In the genomic region with DNA sequence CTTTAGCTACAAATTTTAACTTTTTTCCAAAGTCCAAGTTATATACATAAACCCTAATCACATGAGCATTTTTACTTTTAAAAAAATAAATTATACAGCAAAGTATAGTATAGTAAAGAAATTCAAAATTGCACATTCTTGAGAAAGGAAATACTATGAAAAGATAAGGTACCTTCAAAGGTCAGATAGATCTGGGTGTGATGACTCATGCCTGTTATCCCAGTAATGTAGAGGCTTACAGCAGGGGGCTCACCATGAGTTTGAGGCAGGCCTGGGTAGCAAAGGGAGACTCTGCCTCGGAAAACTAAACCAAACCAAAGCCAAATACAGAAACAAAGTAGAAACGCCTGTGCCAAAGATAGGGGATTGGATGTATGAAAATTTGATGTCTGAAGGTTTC, we compare ENCODE assay signal across 30 mouse cellular contexts.
"Had no signal": no experiment of that assay in that cellular context is flagged by ENCODE, and none has a peak within 500 bp of the region (broad histone marks: within the 10 kb centered on the region; RNA-seq: fewer than 3 reads in every experiment).

No protein-coding gene starts in this region.

- H3K27me3 ChIP-seq: limb, embryonic 12.5 days; limb, embryonic 13.5 days; limb, embryonic 15.5 days; liver, embryonic 12.5 days; liver, embryonic 13.5 days; liver, embryonic 15.5 days; lung, embryonic 15.5 days; megakaryocyte, embryonic 14.5 days; midbrain, embryonic 12.5 days; midbrain, embryonic 13.5 days; midbrain, embryonic 15.5 days; neural tube, embryonic 12.5 days had no signal

- H3K9me3 ChIP-seq: limb, embryonic 10.5 days; limb, embryonic 12.5 days; limb, embryonic 13.5 days; limb, embryonic 15.5 days; liver, embryonic 12.5 days; liver, embryonic 13.5 days; liver, embryonic 15.5 days; lung, embryonic 15.5 days; megakaryocyte, embryonic 14.5 days; midbrain, embryonic 10.5 days; midbrain, embryonic 12.5 days; midbrain, embryonic 13.5 days; midbrain, embryonic 15.5 days; neural tube, embryonic 12.5 days had no signal

- H3K27ac ChIP-seq: left cerebral cortex, adult 2 months; limb, embryonic 10.5 days; limb, embryonic 12.5 days; limb, embryonic 13.5 days; limb, embryonic 15.5 days; liver, embryonic 12.5 days; liver, embryonic 13.5 days; liver, embryonic 14.5 days; liver, embryonic 15.5 days; lung, embryonic 15.5 days; macrophage; midbrain, embryonic 10.5 days; midbrain, embryonic 12.5 days; midbrain, embryonic 13.5 days; midbrain, embryonic 15.5 days; neural tube, embryonic 12.5 days had no signal

- H3K4me1 ChIP-seq: limb, embryonic 10.5 days; limb, embryonic 12.5 days; limb, embryonic 13.5 days; limb, embryonic 15.5 days; liver, embryonic 12.5 days; liver, embryonic 13.5 days; liver, embryonic 15.5 days; lung, embryonic 15.5 days; midbrain, embryonic 10.5 days; midbrain, embryonic 12.5 days; midbrain, embryonic 13.5 days; midbrain, embryonic 15.5 days; neural tube, embryonic 12.5 days had no signal

- DNase-seq: left cerebral cortex, postnatal 4 days; liver; liver, embryonic 13.5 days; liver, postnatal 0 days; lung, adult 18-20 months; lung, adult 2 months; lung, postnatal 10 days; lung, postnatal 14 days; midbrain, embryonic 14.5 days had no signal

- ATAC-seq: liver, embryonic 12.5 days; liver, postnatal 0 days; midbrain, embryonic 13.5 days; midbrain, embryonic 15.5 days; midbrain, embryonic 16.5 days had no signal

- H3K4me3 ChIP-seq: left cerebral cortex, adult 2 months; limb, embryonic 10.5 days; limb, embryonic 12.5 days; limb, embryonic 13.5 days; limb, embryonic 15.5 days; liver, embryonic 12.5 days; liver, embryonic 13.5 days; liver, embryonic 15.5 days; lung, embryonic 15.5 days; megakaryocyte, embryonic 14.5 days; midbrain, embryonic 10.5 days; midbrain, embryonic 12.5 days; midbrain, embryonic 13.5 days; midbrain, embryonic 15.5 days; myocyte; neural tube, embryonic 12.5 days had no signal

- H3K4me2 ChIP-seq: limb, embryonic 12.5 days; limb, embryonic 13.5 days; limb, embryonic 15.5 days; liver, embryonic 11.5 days; liver, embryonic 12.5 days; liver, embryonic 13.5 days; liver, embryonic 15.5 days; lung, embryonic 14.5 days; lung, embryonic 15.5 days; midbrain, embryonic 11.5 days; midbrain, embryonic 12.5 days; midbrain, embryonic 13.5 days; midbrain, embryonic 15.5 days; neural tube, embryonic 12.5 days had no signal

- H3K9ac ChIP-seq: limb, embryonic 12.5 days; limb, embryonic 13.5 days; limb, embryonic 15.5 days; liver, embryonic 12.5 days; liver, embryonic 13.5 days; liver, embryonic 14.5 days; liver, embryonic 15.5 days; liver, postnatal 0 days; lung, embryonic 14.5 days; lung, embryonic 15.5 days; midbrain, embryonic 12.5 days; midbrain, embryonic 13.5 days; midbrain, embryonic 15.5 days; neural tube, embryonic 12.5 days had no signal

- H3K36me3 ChIP-seq: liver, embryonic 12.5 days; liver, embryonic 13.5 days; liver, embryonic 15.5 days; lung, embryonic 15.5 days had no signal
